Mouse (Mus musculus) kidney, adult 2 months (tissue): ENCODE measurements at regions not wholly inside any gene's neighbourhood (a gene's known extent, or its start where the extent isn't known, plus 50 kb on each side); places are given as distances from the start of the nearest gene placed in this dataset.

Experiments used
- CTCF ChIP-seq: fragments of 200-500 bp; conservative IDR thresholded peaks from 2 replicates; pipeline ENCODE4 v1.5.1; 2011; ENCODE audit warnings: low read depth, mild to moderate bottlenecking, control low read depth, low read length, moderate library complexity, mixed read lengths; ENCODE audit not compliant: insufficient read depth, insufficient read length
- POLR2A ChIP-seq: fragments of 200-500 bp; IDR thresholded peaks from one replicate; pipeline ENCODE4 v1.6.1; 2011; ENCODE audit warnings: low read depth, low read length, control low read depth

- no peak for TF ChIP-seq CTCF
- no peak for TF ChIP-seq POLR2A
Observed at GRCm38 (mm10) chr7:130050120-130050519, 458.5 kb downstream of the Wdr11 start.
